Mouse (Mus musculus): ENCODE results near the gene Msmo1. TPM values are rescaled to one million over a fixed set of nuclear protein-coding genes. Genes with fewer than 3 reads are reported as not detected.

Gene Msmo1
- total and polyA plus RNA-seq, 2 experiments from 2014 or later = 85.9 to 113 TPM

- Histone ChIP-seq H3K27ac (peak overlapping the region; percentile 99), H3K4me3 (ENCODE audit: low read length) (peak overlapping the region; percentile 81), H3K27me3 (ENCODE audit: insufficient read depth, low read length) (no peaks in the 10 kb centered on the region), H3K4me1 (ENCODE audit: insufficient read depth, low read length) (peaks cover 10% of the 10 kb centered on the region; the same call in 1 of the 2 replicates), H3K36me3 (ENCODE audit: insufficient read depth, low read length) (no peaks in the 10 kb centered on the region), H3K9me3 (ENCODE audit: low read length) (no peaks in the 10 kb centered on the region), H3K4me2 (ENCODE audit: low read depth, low read length) (peak overlapping the region; percentile 65), H3K9ac (replicated peaks; ENCODE audit: low read length) (peak overlapping the region; percentile 97)
- ATAC-seq (peak; percentile 5; the same call in 1 of the 2 replicates), DNase-seq (ENCODE audit: low spot score) (peak; percentile 43)
- 5% methylated on average over 16 of the region's 16 CpGs for WGBS
- no peak for TF ChIP-seq CTCF (IDR thresholded peaks at IDR 0.05; ENCODE audit: low read depth)
These were observed 41.8 kb downstream of the Msmo1 start for GRCm38 (mm10) chr8:64691591-64692401.

GRCm38 (mm10) chr8:64690845-64691244 is 42.7 kb downstream of the Msmo1 start:
- ATAC-seq = no peak
- no peak for TF ChIP-seq CTCF (IDR thresholded peaks at IDR 0.05; ENCODE audit: low read depth)

GRCm38 (mm10) chr8:64690306-64690705 is 43.3 kb downstream of the Msmo1 start:
- Histone ChIP-seq H3K9ac (replicated peaks; ENCODE audit: low read length) (peak overlapping the region; percentile 97; the same call in 1 of the 2 replicates), H3K27ac (no peak overlapping the region), H3K9me3 (ENCODE audit: low read length) (no peaks in the 10 kb centered on the region), H3K36me3 (ENCODE audit: insufficient read depth, low read length) (no peaks in the 10 kb centered on the region), H3K4me2 (ENCODE audit: low read depth, low read length) (peak overlapping the region; percentile 65), H3K27me3 (ENCODE audit: insufficient read depth, low read length) (no peaks in the 10 kb centered on the region), H3K4me1 (ENCODE audit: insufficient read depth, low read length) (peaks cover 10% of the 10 kb centered on the region; the same call in 1 of the 2 replicates), H3K4me3 (ENCODE audit: low read length) (peak overlapping the region; percentile 81)
- no peak for DNase-seq (ENCODE audit: low spot score)
- WGBS = 61% methylated on average over 6 of the region's 6 CpGs
- ATAC-seq = no peak
- TF ChIP-seq CTCF (IDR thresholded peaks at IDR 0.05; ENCODE audit: low read depth) = no peak

More at GRCm38 (mm10) chr8:64690845-64691244, 42.7 kb downstream of the Msmo1 start:
- peak overlapping the region; percentile 65 for H3K4me2 ChIP-seq (ENCODE audit: low read depth, low read length)
- H3K27me3 ChIP-seq (ENCODE audit: insufficient read depth, low read length) = no peaks in the 10 kb centered on the region
- H3K27ac ChIP-seq = peak overlapping the region; percentile 99
- DNase-seq (ENCODE audit: low spot score) = peak; percentile 12
- no peaks in the 10 kb centered on the region for H3K36me3 ChIP-seq (ENCODE audit: insufficient read depth, low read length)
- no peaks in the 10 kb centered on the region for H3K9me3 ChIP-seq (ENCODE audit: low read length)
- peaks cover 10% of the 10 kb centered on the region; the same call in 1 of the 2 replicates for H3K4me1 ChIP-seq (ENCODE audit: insufficient read depth, low read length)
- peak overlapping the region; percentile 81 for H3K4me3 ChIP-seq (ENCODE audit: low read length)
- WGBS = 45% methylated on average over 6 of the region's 6 CpGs
- H3K9ac ChIP-seq (replicated peaks; ENCODE audit: low read length) = peak overlapping the region; percentile 97

GRCm38 (mm10) chr8:64688741-64689140 is 44.9 kb downstream of the Msmo1 start:
- WGBS = 63% methylated on average over 4 of the region's 4 CpGs
- Histone ChIP-seq H3K4me2 (ENCODE audit: low read depth, low read length) (no peak overlapping the region; the same call in 1 of the 2 replicates), H3K4me1 (ENCODE audit: insufficient read depth, low read length) (peaks cover 7% of the 10 kb centered on the region; the same call in 1 of the 2 replicates), H3K27ac (no peak overlapping the region), H3K9me3 (ENCODE audit: low read length) (no peaks in the 10 kb centered on the region), H3K36me3 (ENCODE audit: insufficient read depth, low read length) (no peaks in the 10 kb centered on the region), H3K4me3 (ENCODE audit: low read length) (no peak overlapping the region), H3K9ac (replicated peaks; ENCODE audit: low read length) (no peak overlapping the region), H3K27me3 (ENCODE audit: insufficient read depth, low read length) (no peaks in the 10 kb centered on the region)
- TF ChIP-seq CTCF (IDR thresholded peaks at IDR 0.05; ENCODE audit: low read depth) = no peak
- ATAC-seq (no peak), DNase-seq (ENCODE audit: low spot score) (no peak)

- no peak for ATAC-seq
- Histone ChIP-seq H3K27me3 (ENCODE audit: insufficient read depth, low read length) (no peaks in the 10 kb centered on the region), H3K9me3 (ENCODE audit: low read length) (no peaks in the 10 kb centered on the region), H3K4me3 (ENCODE audit: low read length) (no peak overlapping the region), H3K36me3 (ENCODE audit: insufficient read depth, low read length) (no peaks in the 10 kb centered on the region), H3K27ac (no peak overlapping the region), H3K9ac (replicated peaks; ENCODE audit: low read length) (no peak overlapping the region), H3K4me1 (ENCODE audit: insufficient read depth, low read length) (peaks cover 7% of the 10 kb centered on the region; the same call in 1 of the 2 replicates), H3K4me2 (ENCODE audit: low read depth, low read length) (no peak overlapping the region)
- TF ChIP-seq CTCF (IDR thresholded peaks at IDR 0.05; ENCODE audit: low read depth) = no peak
- no peak for DNase-seq (ENCODE audit: low spot score)
- 74% methylated on average over 3 of the region's 3 CpGs for WGBS
These were observed 45.4 kb downstream of the Msmo1 start for GRCm38 (mm10) chr8:64688161-64688560.

GRCm38 (mm10) chr8:64682501-64682900 is 51.1 kb downstream of the Msmo1 start:
- TF ChIP-seq CTCF (IDR thresholded peaks at IDR 0.05; ENCODE audit: low read depth) = no peak
- Histone ChIP-seq H3K27ac (no peak overlapping the region), H3K4me3 (ENCODE audit: low read length) (no peak overlapping the region), H3K4me1 (ENCODE audit: insufficient read depth, low read length) (no peaks in the 10 kb centered on the region), H3K4me2 (ENCODE audit: low read depth, low read length) (no peak overlapping the region), H3K9ac (replicated peaks; ENCODE audit: low read length) (no peak overlapping the region), H3K27me3 (ENCODE audit: insufficient read depth, low read length) (no peaks in the 10 kb centered on the region), H3K36me3 (ENCODE audit: insufficient read depth, low read length) (no peaks in the 10 kb centered on the region), H3K9me3 (ENCODE audit: low read length) (no peaks in the 10 kb centered on the region)
- no peak for DNase-seq (ENCODE audit: low spot score)
- no peak for ATAC-seq
- WGBS = 63% methylated on average over 3 of the region's 3 CpGs

GRCm38 (mm10) chr8:64676381-64676780 is 57.2 kb downstream of the Msmo1 start:
- TF ChIP-seq CTCF (IDR thresholded peaks at IDR 0.05; ENCODE audit: low read depth) = peak; percentile 14; the same call in 1 of the 2 replicates
- no peaks in the 10 kb centered on the region for H3K4me1 ChIP-seq (ENCODE audit: insufficient read depth, low read length)
- no peak overlapping the region for H3K9ac ChIP-seq (replicated peaks; ENCODE audit: low read length)
- no peak overlapping the region for H3K4me2 ChIP-seq (ENCODE audit: low read depth, low read length)
- 78% methylated on average over 2 of the region's 2 CpGs for WGBS
- no peaks in the 10 kb centered on the region for H3K27me3 ChIP-seq (ENCODE audit: insufficient read depth, low read length)
- DNase-seq (ENCODE audit: low spot score) (no peak), ATAC-seq (no peak)
- no peak overlapping the region for H3K27ac ChIP-seq
- no peak overlapping the region for H3K4me3 ChIP-seq (ENCODE audit: low read length)
- no peaks in the 10 kb centered on the region for H3K9me3 ChIP-seq (ENCODE audit: low read length)
- H3K36me3 ChIP-seq (ENCODE audit: insufficient read depth, low read length) = no peaks in the 10 kb centered on the region
